Mouse (Mus musculus): ENCODE measurements around the gene Gm2174.

Gm2174 gene

DNA sequence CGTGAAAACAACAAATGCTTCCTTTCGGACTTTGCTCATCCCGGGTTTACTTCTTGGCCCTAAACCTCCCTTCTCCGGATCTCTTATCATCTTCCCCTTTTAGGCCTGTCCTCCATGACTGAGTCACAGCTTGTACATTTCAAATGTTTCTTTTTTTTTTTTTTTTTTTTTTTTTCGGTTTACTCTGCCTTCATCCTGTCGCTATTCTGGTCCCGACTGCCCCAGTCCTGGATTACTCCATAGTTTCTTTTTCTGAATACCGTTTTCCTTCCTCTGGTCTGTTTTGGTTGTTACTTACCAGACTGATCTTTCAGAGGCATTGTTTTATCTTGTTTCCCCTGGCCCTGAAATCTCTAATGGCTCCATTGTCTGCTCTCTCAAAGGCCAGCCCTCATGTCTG is 26.3 kb downstream of the Gm2174 start:
- no peaks in the 10 kb centered on the region for H3K36me3 ChIP-seq (ENCODE audit: insufficient read depth, low read length)
- no peaks in the 10 kb centered on the region for H3K4me1 ChIP-seq (replicated peaks; ENCODE audit: low read depth, low read length)
- H3K9me3 ChIP-seq (ENCODE audit: low read length) = no peaks in the 10 kb centered on the region
- H3K4me3 ChIP-seq (replicated peaks; ENCODE audit: low read length) = no peak overlapping the region
- H3K27me3 ChIP-seq (ENCODE audit: insufficient read depth, low read length) = no peaks in the 10 kb centered on the region
- TF ChIP-seq POU5F1 (IDR thresholded peaks at IDR 0.05; ENCODE audit: borderline replicate concordance, low read length) (no peak), CTCF (conservative IDR thresholded peaks at IDR 0.05; ENCODE audit: low read length) (no peak), NANOG (IDR thresholded peaks at IDR 0.05; ENCODE audit: borderline replicate concordance, low read length) (no peak)

DNA sequence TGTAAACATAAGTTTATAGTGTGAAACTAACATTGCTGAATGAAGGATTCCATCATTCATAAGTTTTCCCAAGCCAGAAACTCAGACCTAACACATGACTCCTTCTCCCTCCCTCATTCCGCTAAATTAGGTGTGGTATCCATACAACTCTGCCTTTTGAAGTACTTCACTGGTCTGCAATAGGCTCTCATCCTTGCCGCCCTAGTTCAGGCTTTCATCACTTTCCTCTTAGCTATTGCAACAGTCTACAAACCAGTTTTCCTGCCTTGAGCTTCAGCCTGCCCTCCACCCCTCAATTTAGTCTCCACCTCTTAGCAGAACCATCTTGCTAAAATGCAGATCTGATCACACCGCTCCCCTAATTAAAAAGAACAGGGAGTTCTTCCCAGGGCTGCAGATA is 29.8 kb downstream of the Gm2174 start:
- H3K4me3 ChIP-seq (replicated peaks; ENCODE audit: low read length) = no peak overlapping the region
- H3K36me3 ChIP-seq (ENCODE audit: insufficient read depth, low read length) = no peaks in the 10 kb centered on the region
- TF ChIP-seq CTCF (conservative IDR thresholded peaks at IDR 0.05; ENCODE audit: low read length) (no peak), POU5F1 (IDR thresholded peaks at IDR 0.05; ENCODE audit: borderline replicate concordance, low read length) (no peak), NANOG (IDR thresholded peaks at IDR 0.05; ENCODE audit: borderline replicate concordance, low read length) (no peak)
- H3K4me1 ChIP-seq (replicated peaks; ENCODE audit: low read depth, low read length) = no peaks in the 10 kb centered on the region
- H3K9me3 ChIP-seq (ENCODE audit: low read length) = no peaks in the 10 kb centered on the region
- H3K27me3 ChIP-seq (ENCODE audit: insufficient read depth, low read length) = no peaks in the 10 kb centered on the region

DNA sequence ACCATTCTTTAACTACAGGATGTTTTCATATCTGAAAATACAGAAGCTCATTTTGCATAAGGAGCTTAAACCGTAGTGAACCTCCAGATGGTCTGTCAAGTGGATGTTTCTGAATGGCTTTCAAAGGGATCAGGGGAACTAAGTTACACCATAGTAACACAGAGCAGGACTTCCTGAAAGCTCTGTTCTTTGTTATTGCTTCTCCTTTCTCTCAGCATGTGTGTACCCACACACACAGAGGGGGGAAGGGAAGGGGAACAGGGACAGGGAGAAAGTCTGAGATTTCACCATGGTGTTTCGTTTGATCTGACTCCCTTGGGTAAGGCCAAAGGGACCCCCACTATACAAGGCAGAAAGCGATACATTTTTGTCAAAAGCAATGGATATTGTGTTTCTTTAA is 34.1 kb downstream of the Gm2174 start:
- H3K9me3 ChIP-seq (ENCODE audit: low read length) = no peaks in the 10 kb centered on the region
- H3K4me3 ChIP-seq (replicated peaks; ENCODE audit: low read length) = no peak overlapping the region
- H3K36me3 ChIP-seq (ENCODE audit: insufficient read depth, low read length) = no peaks in the 10 kb centered on the region
- no peaks in the 10 kb centered on the region for H3K27me3 ChIP-seq (ENCODE audit: insufficient read depth, low read length)
- no peaks in the 10 kb centered on the region for H3K4me1 ChIP-seq (replicated peaks; ENCODE audit: low read depth, low read length)
- TF ChIP-seq CTCF (conservative IDR thresholded peaks at IDR 0.05; ENCODE audit: low read length) (no peak), NANOG (IDR thresholded peaks at IDR 0.05; ENCODE audit: borderline replicate concordance, low read length) (no peak), POU5F1 (IDR thresholded peaks at IDR 0.05; ENCODE audit: borderline replicate concordance, low read length) (no peak)

DNA sequence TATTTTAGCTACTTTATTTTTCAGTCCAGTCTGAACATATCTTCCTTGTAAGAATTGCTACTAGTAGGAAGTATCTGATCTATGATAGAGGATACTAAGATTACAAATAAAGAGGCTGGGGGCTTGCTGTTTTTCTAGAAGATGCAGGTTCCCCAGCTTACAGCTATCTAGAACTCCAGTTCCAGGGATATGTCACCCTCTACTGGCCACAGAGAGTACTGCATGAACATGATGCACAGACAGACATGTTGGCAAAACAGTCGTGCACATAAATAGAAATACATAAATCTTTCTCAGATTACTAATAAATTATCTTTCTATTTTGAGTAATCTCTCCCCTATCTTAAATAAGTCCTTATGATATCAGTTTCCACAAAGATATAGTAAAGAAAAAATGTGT is 42.0 kb downstream of the Gm2174 start:
- H3K36me3 ChIP-seq (ENCODE audit: insufficient read depth, low read length) = no peaks in the 10 kb centered on the region
- H3K9me3 ChIP-seq (ENCODE audit: low read length) = no peaks in the 10 kb centered on the region
- no peak overlapping the region for H3K4me3 ChIP-seq (replicated peaks; ENCODE audit: low read length)
- TF ChIP-seq CTCF (conservative IDR thresholded peaks at IDR 0.05; ENCODE audit: low read length) (peak; percentile 55), NANOG (IDR thresholded peaks at IDR 0.05; ENCODE audit: borderline replicate concordance, low read length) (no peak)
- H3K4me1 ChIP-seq (replicated peaks; ENCODE audit: low read depth, low read length) = no peaks in the 10 kb centered on the region
- H3K27me3 ChIP-seq (ENCODE audit: insufficient read depth, low read length) = no peaks in the 10 kb centered on the region

- H3K4me3 ChIP-seq (replicated peaks; ENCODE audit: low read length) = no peak overlapping the region
- no peaks in the 10 kb centered on the region for H3K9me3 ChIP-seq (ENCODE audit: low read length)
- no peaks in the 10 kb centered on the region for H3K27me3 ChIP-seq (ENCODE audit: insufficient read depth, low read length)
- H3K4me1 ChIP-seq (replicated peaks; ENCODE audit: low read depth, low read length) = no peaks in the 10 kb centered on the region
- no peaks in the 10 kb centered on the region for H3K36me3 ChIP-seq (ENCODE audit: insufficient read depth, low read length)
- TF ChIP-seq NANOG (IDR thresholded peaks at IDR 0.05; ENCODE audit: borderline replicate concordance, low read length) (no peak), POU5F1 (IDR thresholded peaks at IDR 0.05; ENCODE audit: borderline replicate concordance, low read length) (no peak), CTCF (conservative IDR thresholded peaks at IDR 0.05; ENCODE audit: low read length) (no peak)
These were observed 49.5 kb downstream of the Gm2174 start for GRCm38 (mm10) chrX:56497241-56497640.

Data from E14TG2a.4 (cell line).